Mouse (Mus musculus): ENCODE results near the gene Slc24a5. TPM values are rescaled to one million over a fixed set of nuclear protein-coding genes. Genes with fewer than 3 reads are reported as not detected.
A peak's percentile ranks its signal among the peaks of the same experiment; 100 is the strongest.

Slc24a5 gene
- polyA plus RNA-seq, 1 experiment, result not detected

DNA sequence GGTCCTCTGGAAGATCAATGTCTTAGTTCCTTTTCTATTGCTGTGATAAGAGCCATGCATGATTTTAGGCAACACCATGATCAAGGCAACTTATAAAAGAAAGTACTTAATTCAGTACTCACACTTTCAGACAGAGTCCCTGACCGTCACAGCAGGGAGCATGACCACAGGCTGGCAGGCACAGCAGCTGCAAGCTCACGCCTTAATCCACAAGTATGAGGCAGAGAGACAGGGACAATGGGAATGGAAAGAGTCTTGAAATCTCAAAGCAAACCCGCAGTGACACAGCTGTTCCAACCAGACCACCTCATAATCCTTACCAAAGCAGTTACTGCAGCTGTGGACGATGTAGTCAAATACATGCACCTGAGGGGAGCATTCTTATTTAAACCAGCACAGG is 66.2 kb downstream of the Slc24a5 start:
- Histone ChIP-seq H3K4me3 (ENCODE audit: control insufficient read depth, insufficient read depth, low read length) (no peak overlapping the region), H3K4me1 (replicated peaks; ENCODE audit: control insufficient read depth, insufficient read depth, low read length) (peaks cover 6% of the 10 kb centered on the region; the same call in 1 of the 2 replicates), H3K27me3 (ENCODE audit: control insufficient read depth, insufficient read depth, low read length) (no peaks in the 10 kb centered on the region; the same call in 1 of the 2 replicates), H3K27ac (ENCODE audit: control insufficient read depth, insufficient read depth, low read length) (no peak overlapping the region), H3K36me3 (ENCODE audit: control insufficient read depth, insufficient read depth, low read length) (no peaks in the 10 kb centered on the region)
- TF ChIP-seq POLR2A (IDR thresholded peaks at IDR 0.05; ENCODE audit: control insufficient read depth, extremely low read depth, insufficient read depth, low read length, poor library complexity), result no peak
- DNase-seq, result no peak
- WGBS, result 52% methylated on average over 4 of the region's 4 CpGs

- H3K4me3 ChIP-seq (ENCODE audit: control insufficient read depth, insufficient read depth, low read length), result no peak within 1 kb of the TSS
- no peak within 1 kb of the TSS for H3K27ac ChIP-seq (ENCODE audit: control insufficient read depth, insufficient read depth, low read length)
- peaks cover 6% of the 10 kb centered on the region; the same call in 1 of the 2 replicates for H3K4me1 ChIP-seq (replicated peaks; ENCODE audit: control insufficient read depth, insufficient read depth, low read length)
- WGBS, result 4% methylated on average over 39 of the region's 39 CpGs
- TF ChIP-seq POLR2A (IDR thresholded peaks at IDR 0.05; ENCODE audit: control insufficient read depth, extremely low read depth, insufficient read depth, low read length, poor library complexity), result no peak
- no peak for TF ChIP-seq CTCF (IDR thresholded peaks at IDR 0.05; ENCODE audit: borderline replicate concordance, control insufficient read depth, extremely low read depth, insufficient read depth, low read length, poor library complexity)
- no peaks in the 10 kb centered on the region; the same call in 1 of the 2 replicates for H3K27me3 ChIP-seq (ENCODE audit: control insufficient read depth, insufficient read depth, low read length)
- DNase-seq, result peak; percentile 85
- H3K36me3 ChIP-seq (ENCODE audit: control insufficient read depth, insufficient read depth, low read length), result no peaks in the 10 kb centered on the region
Observed at GRCm38 (mm10) chr2:125135903-125136811, 68.2 kb downstream of the Slc24a5 start, which contains the start of gene Ctxn2. TSS of gene Ctxn2 (plus strand) at chr2:125136692.

DNA sequence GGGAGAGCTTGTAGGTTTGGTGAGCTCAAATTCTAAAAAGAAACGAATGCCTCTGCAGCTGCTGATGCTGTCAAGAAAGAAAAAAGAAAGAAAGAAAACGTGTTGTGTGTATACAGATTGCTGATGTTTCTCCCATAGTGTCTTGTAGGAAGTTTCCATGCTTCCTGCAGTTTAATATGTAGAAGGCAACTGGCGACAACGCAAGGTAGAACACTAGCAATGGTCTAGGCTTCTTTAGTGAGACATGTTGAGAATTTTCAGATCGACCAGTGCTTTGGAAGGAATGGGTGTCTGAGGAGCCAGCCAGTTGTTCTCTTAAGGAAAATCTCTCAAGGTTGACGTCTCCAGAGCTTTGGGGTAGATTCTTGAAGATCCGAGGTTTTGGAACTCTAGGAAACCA is 68.9 kb downstream of the Slc24a5 start:
- Histone ChIP-seq H3K27me3 (ENCODE audit: control insufficient read depth, insufficient read depth, low read length) (no peaks in the 10 kb centered on the region; the same call in 1 of the 2 replicates), H3K27ac (ENCODE audit: control insufficient read depth, insufficient read depth, low read length) (no peak overlapping the region), H3K4me1 (replicated peaks; ENCODE audit: control insufficient read depth, insufficient read depth, low read length) (peaks cover 6% of the 10 kb centered on the region; the same call in 1 of the 2 replicates), H3K4me3 (ENCODE audit: control insufficient read depth, insufficient read depth, low read length) (no peak overlapping the region), H3K36me3 (ENCODE audit: control insufficient read depth, insufficient read depth, low read length) (no peaks in the 10 kb centered on the region)
- no peak for DNase-seq
- TF ChIP-seq CTCF (IDR thresholded peaks at IDR 0.05; ENCODE audit: borderline replicate concordance, control insufficient read depth, extremely low read depth, insufficient read depth, low read length, poor library complexity) (no peak), POLR2A (IDR thresholded peaks at IDR 0.05; ENCODE audit: control insufficient read depth, extremely low read depth, insufficient read depth, low read length, poor library complexity) (no peak)
- 45% methylated on average over 7 of the region's 7 CpGs for WGBS

Other genes with a start within 250 kb of the Slc24a5 start
- 12.9 and 16.3 TPM in 2 replicates for gene Myef2, start 55.5 kb downstream of the Slc24a5 start, polyA plus RNA-seq (2012; rRNA removed)
- not detected in 2 replicates for gene Ctxn2, start 68.6 kb downstream of the Slc24a5 start, polyA plus RNA-seq (2012; rRNA removed)
- gene Slc12a1, start 84.4 kb downstream of the Slc24a5 start, polyA plus RNA-seq (2012; rRNA removed), result 0.01 TPM in 1 of 2 replicates, not detected in the other
- 78.6 and 107 TPM in 2 replicates for gene Dut, start 179.1 kb downstream of the Slc24a5 start, polyA plus RNA-seq (2012; rRNA removed)

Measured in thymus, adult 2 months (tissue).